Mouse (Mus musculus): ENCODE measurements around the gene Krt20. TPM values are rescaled to one million over a fixed set of nuclear protein-coding genes. Genes with fewer than 3 reads are reported as not detected.
A peak's percentile ranks its signal among the peaks of the same experiment; 100 is the strongest.

Krt20 gene
- polyA plus RNA-seq, 1 experiment from 2014 or later, result 189 TPM

GRCm38 (mm10) chr11:99399956-99400549 lies 37.9 kb downstream of the Krt20 start:
- no peak for TF ChIP-seq CTCF (IDR thresholded peaks at IDR 0.05; ENCODE audit: low read depth)
- Histone ChIP-seq H3K27me3 (replicated peaks; ENCODE audit: control insufficient read depth, insufficient read depth, low read length) (peaks cover 4% of the 10 kb centered on the region), H3K9ac (ENCODE audit: low read depth, low read length) (no peak overlapping the region), H3K4me3 (ENCODE audit: low read depth, low read length) (no peak overlapping the region), H3K36me3 (ENCODE audit: control insufficient read depth, insufficient read depth) (no peaks in the 10 kb centered on the region), H3K4me1 (replicated peaks; ENCODE audit: control insufficient read depth, insufficient read depth, low read length) (no peaks in the 10 kb centered on the region), H3K4me2 (replicated peaks; ENCODE audit: low read depth) (no peak overlapping the region), H3K9me3 (ENCODE audit: control insufficient read depth) (no peaks in the 10 kb centered on the region), H3K27ac (ENCODE audit: low read depth, low read length) (no peak overlapping the region)
- ATAC-seq, result no peak
- WGBS, result 80% methylated on average over 13 of the region's 13 CpGs

GRCm38 (mm10) chr11:99398832-99399231 lies 39.1 kb downstream of the Krt20 start:
- Histone ChIP-seq H3K27me3 (replicated peaks; ENCODE audit: control insufficient read depth, insufficient read depth, low read length) (peaks cover 4% of the 10 kb centered on the region), H3K4me2 (replicated peaks; ENCODE audit: low read depth) (no peak overlapping the region), H3K9me3 (ENCODE audit: control insufficient read depth) (no peaks in the 10 kb centered on the region), H3K4me1 (replicated peaks; ENCODE audit: control insufficient read depth, insufficient read depth, low read length) (no peaks in the 10 kb centered on the region), H3K27ac (ENCODE audit: low read depth, low read length) (no peak overlapping the region), H3K9ac (ENCODE audit: low read depth, low read length) (no peak overlapping the region), H3K36me3 (ENCODE audit: control insufficient read depth, insufficient read depth) (no peaks in the 10 kb centered on the region), H3K4me3 (ENCODE audit: low read depth, low read length) (no peak overlapping the region)
- ATAC-seq, result no peak
- 52% methylated on average over 8 of the region's 8 CpGs for WGBS
- TF ChIP-seq CTCF (IDR thresholded peaks at IDR 0.05; ENCODE audit: low read depth), result no peak

GRCm38 (mm10) chr11:99398084-99398483 lies 39.9 kb downstream of the Krt20 start:
- ATAC-seq, result no peak

GRCm38 (mm10) chr11:99396661-99397060 lies 41.3 kb downstream of the Krt20 start:
- no peak for TF ChIP-seq CTCF (IDR thresholded peaks at IDR 0.05; ENCODE audit: low read depth)
- H3K27me3 ChIP-seq (replicated peaks; ENCODE audit: control insufficient read depth, insufficient read depth, low read length), result no peaks in the 10 kb centered on the region
- H3K4me3 ChIP-seq (ENCODE audit: low read depth, low read length), result no peak overlapping the region
- no peaks in the 10 kb centered on the region for H3K36me3 ChIP-seq (ENCODE audit: control insufficient read depth, insufficient read depth)
- H3K9ac ChIP-seq (ENCODE audit: low read depth, low read length), result no peak overlapping the region
- no peak for ATAC-seq
- WGBS, result 86% methylated on average over 2 of the region's 2 CpGs
- no peaks in the 10 kb centered on the region for H3K9me3 ChIP-seq (ENCODE audit: control insufficient read depth)
- no peak overlapping the region for H3K27ac ChIP-seq (ENCODE audit: low read depth, low read length)
- no peaks in the 10 kb centered on the region for H3K4me1 ChIP-seq (replicated peaks; ENCODE audit: control insufficient read depth, insufficient read depth, low read length)
- H3K4me2 ChIP-seq (replicated peaks; ENCODE audit: low read depth), result no peak overlapping the region

More at GRCm38 (mm10) chr11:99398084-99398483, 39.9 kb downstream of the Krt20 start:
- no peak overlapping the region for H3K4me3 ChIP-seq (ENCODE audit: low read depth, low read length)
- no peaks in the 10 kb centered on the region for H3K36me3 ChIP-seq (ENCODE audit: control insufficient read depth, insufficient read depth)
- H3K9ac ChIP-seq (ENCODE audit: low read depth, low read length), result no peak overlapping the region
- no peak for TF ChIP-seq CTCF (IDR thresholded peaks at IDR 0.05; ENCODE audit: low read depth)
- 77% methylated on average over 3 of the region's 3 CpGs for WGBS
- peaks cover 4% of the 10 kb centered on the region; the same call in 1 of the 2 replicates for H3K27me3 ChIP-seq (replicated peaks; ENCODE audit: control insufficient read depth, insufficient read depth, low read length)
- no peak overlapping the region for H3K27ac ChIP-seq (ENCODE audit: low read depth, low read length)
- H3K4me1 ChIP-seq (replicated peaks; ENCODE audit: control insufficient read depth, insufficient read depth, low read length), result no peaks in the 10 kb centered on the region
- H3K4me2 ChIP-seq (replicated peaks; ENCODE audit: low read depth), result no peak overlapping the region
- H3K9me3 ChIP-seq (ENCODE audit: control insufficient read depth), result no peaks in the 10 kb centered on the region

- no peaks in the 10 kb centered on the region for H3K4me1 ChIP-seq (replicated peaks; ENCODE audit: control insufficient read depth, insufficient read depth, low read length)
- H3K4me2 ChIP-seq (replicated peaks; ENCODE audit: low read depth), result no peak overlapping the region
- H3K27me3 ChIP-seq (replicated peaks; ENCODE audit: control insufficient read depth, insufficient read depth, low read length), result no peaks in the 10 kb centered on the region
- 48% methylated on average over 3 of the region's 3 CpGs for WGBS
- no peak overlapping the region for H3K4me3 ChIP-seq (ENCODE audit: low read depth, low read length)
- H3K9me3 ChIP-seq (ENCODE audit: control insufficient read depth), result no peaks in the 10 kb centered on the region
- ATAC-seq, result no peak
- no peak for TF ChIP-seq CTCF (IDR thresholded peaks at IDR 0.05; ENCODE audit: low read depth)
- no peak overlapping the region for H3K27ac ChIP-seq (ENCODE audit: low read depth, low read length)
- no peak overlapping the region for H3K9ac ChIP-seq (ENCODE audit: low read depth, low read length)
- H3K36me3 ChIP-seq (ENCODE audit: control insufficient read depth, insufficient read depth), result no peaks in the 10 kb centered on the region
Measured at GRCm38 (mm10) chr11:99396034-99396433, 41.9 kb downstream of the Krt20 start.

GRCm38 (mm10) chr11:99392492-99392891 lies 45.5 kb downstream of the Krt20 start:
- Histone ChIP-seq H3K9ac (ENCODE audit: low read depth, low read length) (peak overlapping the region; percentile 31; the same call in 1 of the 2 replicates), H3K27me3 (replicated peaks; ENCODE audit: control insufficient read depth, insufficient read depth, low read length) (no peaks in the 10 kb centered on the region), H3K4me3 (ENCODE audit: low read depth, low read length) (no peak overlapping the region), H3K4me1 (replicated peaks; ENCODE audit: control insufficient read depth, insufficient read depth, low read length) (no peaks in the 10 kb centered on the region), H3K4me2 (replicated peaks; ENCODE audit: low read depth) (no peak overlapping the region), H3K36me3 (ENCODE audit: control insufficient read depth, insufficient read depth) (no peaks in the 10 kb centered on the region), H3K27ac (ENCODE audit: low read depth, low read length) (no peak overlapping the region), H3K9me3 (ENCODE audit: control insufficient read depth) (no peaks in the 10 kb centered on the region)
- 64% methylated on average over 10 of the region's 10 CpGs for WGBS
- TF ChIP-seq CTCF (IDR thresholded peaks at IDR 0.05; ENCODE audit: low read depth), result no peak
- ATAC-seq, result no peak
